Mouse (Mus musculus) activated CD4-positive, CD25-positive, alpha-beta regulatory T cell (primary cell): ENCODE measurements around the gene Aarsd1. TPM values are rescaled to one million over a fixed set of nuclear protein-coding genes. Genes with fewer than 3 reads are reported as not detected.

Experiments
- polyA plus RNA-seq, 2 experiments: library from polyadenylated mRNA; unstranded; fragments of 100-300 nt; shearing (Covaris generic); gene quantifications; one replicate each; pipeline ENCODE4 v1.2.1; 2017

The Aarsd1 gene
- 10 to 100 TPM; 33.3 to 40.7 TPM for polyA plus RNA-seq

GRCm38 (mm10) chr11:101417101-101417855 is at the start of gene Aarsd1:
Gene Aarsd1 (minus strand): TSS chr11:101417615.

GRCm38 (mm10) chr11:101465869-101466551 is 48.6 kb upstream of the Aarsd1 start, which contains the start of gene Vat1:
Gene Vat1 (minus strand): TSS chr11:101466230.

DNA sequence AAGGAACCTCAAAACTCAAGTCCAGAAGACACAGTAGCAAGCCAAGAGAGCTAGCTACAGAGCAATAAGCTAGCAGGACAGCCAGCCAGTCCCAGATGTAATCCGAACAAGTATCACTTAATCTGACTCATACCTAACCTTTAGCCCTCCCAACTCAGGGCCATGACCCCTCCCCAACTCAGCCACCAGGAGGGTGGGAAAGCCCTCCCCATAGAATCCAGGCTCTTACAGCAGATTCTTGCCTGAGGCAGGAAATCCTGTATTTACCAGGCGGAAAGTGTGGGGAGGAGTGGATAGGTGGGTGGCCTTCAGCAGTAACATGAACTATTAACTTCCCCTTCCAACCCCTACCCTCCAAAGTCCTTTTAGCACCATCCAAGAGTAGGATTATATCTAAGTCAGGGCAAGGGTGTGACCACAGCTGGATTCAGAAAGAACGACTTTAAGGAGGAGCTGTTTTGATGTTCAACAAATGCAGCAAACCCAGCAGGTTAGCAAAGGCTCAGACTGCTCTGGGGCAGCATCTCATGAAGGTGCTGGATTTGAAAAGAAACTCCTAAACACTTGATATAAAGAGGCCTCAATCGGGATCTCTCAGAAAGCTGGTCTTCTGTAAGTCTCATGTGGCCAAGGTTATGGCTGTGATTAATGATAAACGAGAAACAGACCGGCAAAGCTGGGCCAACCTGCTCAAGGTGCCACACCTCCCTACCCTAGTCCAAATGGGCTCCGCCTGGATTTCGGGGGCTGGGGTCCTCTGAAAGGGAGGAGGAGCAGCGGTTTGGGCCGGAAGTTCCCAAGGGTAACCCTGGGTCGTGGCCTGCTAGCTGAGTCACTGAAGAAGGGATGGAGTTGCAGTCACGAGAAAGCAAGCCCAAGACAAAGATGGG is 47.0 kb upstream of the Aarsd1 start, which contains the start of gene Rnd2:
Gene Rnd2, plus strand, starts transcription at position 789 of the 890 bp plus-strand sequence.

DNA sequence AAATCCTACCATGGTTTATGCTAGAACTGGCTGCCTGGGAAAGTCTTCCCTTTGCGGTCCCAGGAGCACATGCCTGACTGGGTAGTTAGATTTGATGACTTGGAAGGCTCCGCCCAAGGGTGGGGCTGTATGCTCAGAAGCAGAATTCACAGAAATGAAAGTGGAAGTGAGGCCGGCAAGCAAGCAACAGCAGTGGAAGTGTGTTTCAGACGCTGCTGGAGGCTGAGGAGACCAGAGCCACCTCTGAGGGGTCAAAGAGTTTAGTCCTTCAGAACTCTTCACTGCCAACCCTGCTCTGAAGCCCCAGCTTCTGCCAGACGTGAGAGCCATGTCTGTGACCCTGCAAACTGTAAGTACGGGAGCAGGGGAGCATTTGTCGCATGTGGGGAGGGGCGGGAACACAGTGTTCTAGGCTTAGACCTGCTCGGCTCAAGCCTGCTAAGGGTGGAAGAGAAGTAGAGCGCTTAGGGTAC is 30.9 kb upstream of the Aarsd1 start, which contains the start of gene Ifi35:
Gene Ifi35, plus strand, starts transcription at position 134 of the 473 bp plus-strand sequence.

DNA sequence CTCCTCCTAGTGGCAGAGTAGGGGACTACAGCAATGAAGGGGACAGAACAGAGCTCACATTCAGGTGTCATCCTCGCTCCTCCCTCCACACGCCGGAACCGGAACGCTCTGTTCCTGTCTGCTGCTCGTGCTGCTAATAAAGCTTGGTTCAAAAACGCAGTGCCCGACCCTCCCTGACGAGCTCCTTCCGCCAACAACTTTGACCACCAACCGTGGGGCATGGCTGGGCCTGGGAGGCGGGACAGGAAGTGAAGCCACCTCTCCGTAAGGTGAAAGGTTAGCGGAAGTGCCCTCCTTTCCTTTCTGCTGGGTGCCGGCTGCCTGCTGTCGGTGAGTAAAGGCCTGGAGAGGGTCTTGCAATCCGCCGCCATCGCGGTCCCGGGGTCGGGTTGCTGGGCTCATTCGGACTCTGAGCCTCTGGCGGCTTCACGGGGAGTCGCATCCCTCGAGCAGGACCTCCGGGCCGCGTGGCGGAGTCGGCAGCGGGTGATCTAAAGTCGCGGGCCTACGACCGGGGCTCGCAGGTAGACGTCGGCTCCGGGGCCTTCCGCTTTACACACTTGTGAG is 24.8 kb upstream of the Aarsd1 start, which contains the start of gene Rpl27:
Gene Rpl27, plus strand, starts transcription at position 172 of the 567 bp plus-strand sequence.

GRCm38 (mm10) chr11:101424925-101425813 is 7.8 kb upstream of the Aarsd1 start, which contains the start of the genes Rundc1 and Ptges3l:
Gene Rundc1 (plus strand): TSS chr11:101425085.
Gene Ptges3l (minus strand): TSS chr11:101425333.

GRCm38 (mm10) chr11:101424105-101424851 is 6.9 kb upstream of the Aarsd1 start, which contains the start of gene Gm27029:
Gene Gm27029 (minus strand): TSS chr11:101424796.

DNA sequence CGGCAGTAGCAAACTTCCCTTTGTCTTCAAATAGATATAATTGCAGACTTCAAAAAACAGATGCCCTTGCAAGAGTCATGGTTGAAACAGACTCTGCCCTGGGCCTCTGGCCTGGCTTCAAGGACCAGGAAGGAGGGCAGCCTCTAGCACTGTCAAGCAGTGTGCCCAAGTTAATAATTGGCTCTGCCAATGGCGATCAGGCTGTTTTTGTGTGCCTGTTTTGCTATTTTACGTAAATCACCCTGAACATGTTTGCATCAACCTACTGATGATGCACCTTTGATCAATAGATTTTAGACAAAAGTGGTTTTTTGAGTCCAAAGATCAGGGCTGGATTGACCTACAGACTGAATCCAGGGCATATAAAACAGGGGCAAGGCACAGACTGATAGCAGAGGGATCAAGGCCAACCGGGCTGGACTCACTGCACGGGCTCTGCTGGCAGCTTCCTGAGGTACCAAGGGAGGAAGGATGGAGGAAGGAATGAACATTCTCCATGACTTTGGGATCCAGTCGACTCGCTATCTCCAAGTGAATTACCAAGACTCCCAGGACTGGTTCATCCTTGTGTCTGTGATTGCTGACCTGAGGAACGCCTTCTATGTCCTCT is 50.0 kb downstream of the Aarsd1 start, which contains the start of gene G6pc:
Gene G6pc, plus strand, starts transcription at position 236 of the 610 bp plus-strand sequence.

Other genes with a start within 250 kb of the Aarsd1 start
- under 1 TPM; 0.17 to 0.28 TPM for gene Cntnap1, start 247.1 kb downstream of the Aarsd1 start, polyA plus RNA-seq
- 1 to 10 TPM in 1 of 2 experiments, under 1 TPM in 1; 0.61 to 1.3 TPM for gene Plekhh3, start 246.3 kb downstream of the Aarsd1 start, polyA plus RNA-seq
- gene Ccr10, start 242.2 kb downstream of the Aarsd1 start, polyA plus RNA-seq, result 10 to 100 TPM in 1 of 2 experiments, under 1 TPM in 1; 0.92 to 15.6 TPM
- gene Ezh1, start 191.2 kb downstream of the Aarsd1 start, polyA plus RNA-seq, result 10 to 100 TPM; 43.0 to 68.3 TPM
- gene Ramp2, start 171.6 kb downstream of the Aarsd1 start, polyA plus RNA-seq, result under 1 TPM; 0.41 to 0.55 TPM
- 100 to 1,000 TPM; 156 to 177 TPM for gene Vps25, start 163.9 kb downstream of the Aarsd1 start, polyA plus RNA-seq
- gene Wnk4, start 157.0 kb downstream of the Aarsd1 start, polyA plus RNA-seq, result 1 to 10 TPM; 1.3 to 5.1 TPM
- gene Cntd1, start 138.6 kb downstream of the Aarsd1 start, polyA plus RNA-seq, result 1 to 10 TPM in 1 of 2 experiments, under 1 TPM in 1; 0.41 to 1.2 TPM
- 100 to 1,000 TPM; 101 to 118 TPM for gene Coa3, start 138.5 kb downstream of the Aarsd1 start, polyA plus RNA-seq
- 100 to 1,000 TPM; 223 to 228 TPM for gene Becn1, start 115.3 kb downstream of the Aarsd1 start, polyA plus RNA-seq
- 100 to 1,000 TPM; 157 to 201 TPM for gene Psme3, start 101.4 kb downstream of the Aarsd1 start, polyA plus RNA-seq
- 1 to 10 TPM; 1.8 to 2.4 TPM for gene Aoc2, start 92.6 kb downstream of the Aarsd1 start, polyA plus RNA-seq
- not detected for gene Aoc3, start 87.0 kb downstream of the Aarsd1 start, polyA plus RNA-seq
- not detected for gene G6pc, start 50.1 kb downstream of the Aarsd1 start, polyA plus RNA-seq
- gene Gm27029, start 7.2 kb upstream of the Aarsd1 start, polyA plus RNA-seq, result 1 to 10 TPM; 3.0 to 3.5 TPM
- 10 to 100 TPM; 17.1 to 29.7 TPM for gene Rundc1, start 7.5 kb upstream of the Aarsd1 start, polyA plus RNA-seq
- 1 to 10 TPM; 4.2 to 4.6 TPM for gene Ptges3l, start 7.7 kb upstream of the Aarsd1 start, polyA plus RNA-seq
- gene Rpl27, start 24.7 kb upstream of the Aarsd1 start, polyA plus RNA-seq, result 100 to 1,000 TPM; 318 to 457 TPM
- 100 to 1,000 TPM; 188 to 201 TPM for gene Ifi35, start 30.8 kb upstream of the Aarsd1 start, polyA plus RNA-seq
- gene Rnd2, start 47.4 kb upstream of the Aarsd1 start, polyA plus RNA-seq, result under 1 TPM; 0.21 to 0.35 TPM
- under 1 TPM; 0.32 to 0.74 TPM for gene Vat1, start 48.6 kb upstream of the Aarsd1 start, polyA plus RNA-seq
- 1 to 10 TPM; 4.3 to 7.9 TPM for gene Brca1, start 134.3 kb upstream of the Aarsd1 start, polyA plus RNA-seq
- 10 to 100 TPM; 66.8 to 74.1 TPM for gene Nbr1, start 134.5 kb upstream of the Aarsd1 start, polyA plus RNA-seq
- gene Tmem106a, start 164.6 kb upstream of the Aarsd1 start, polyA plus RNA-seq, result 10 to 100 TPM in 1 of 2 experiments, 1 to 10 TPM in 1; 8.4 to 13.3 TPM
- gene Gm11634, start 181.6 kb upstream of the Aarsd1 start, polyA plus RNA-seq, result under 1 TPM in 1 of 2 experiments, not detected in 1; 0.30 TPM
- 10 to 100 TPM; 38.5 to 54.0 TPM for gene Rdm1, start 209.6 kb upstream of the Aarsd1 start, polyA plus RNA-seq
- 1 to 10 TPM; 1.8 to 2.0 TPM for gene Arl4d, start 247.9 kb upstream of the Aarsd1 start, polyA plus RNA-seq